Mouse (Mus musculus) embryo, embryonic 11.5 days (tissue): ENCODE measurements around the gene Lurap1l.

Source experiments
- DNase-seq: peaks from one replicate; pipeline ENCODE4 v3.0.0-alpha.2; 2012; ENCODE audit warnings: low read depth, low spot score

Lurap1l gene

DNA sequence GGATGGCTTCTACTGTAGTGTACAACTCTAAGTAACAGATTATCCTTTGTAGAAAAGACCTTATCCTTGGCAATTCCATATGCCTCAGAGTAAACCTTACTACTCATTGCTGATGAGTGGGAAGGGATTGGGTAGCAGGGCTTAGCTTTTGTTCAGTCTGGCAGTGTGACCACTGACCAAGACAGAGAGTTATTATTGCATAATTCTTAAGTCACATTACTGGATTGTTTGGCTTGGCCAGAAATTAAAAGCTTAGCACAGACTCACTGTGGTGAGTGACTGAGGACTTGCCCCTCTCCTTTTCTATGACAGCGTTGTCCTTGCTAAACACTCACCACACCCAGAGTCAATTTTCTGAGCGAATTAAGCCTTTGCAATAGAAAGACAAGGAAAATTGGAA, 93.1 kb downstream of the Lurap1l start:
- DNase-seq: no peak
